Mouse (Mus musculus) adrenal gland, postnatal 10 days (tissue): ENCODE results near the gene Art2b. TPM values are rescaled to one million over a fixed set of nuclear protein-coding genes. Genes with fewer than 3 reads are reported as not detected.
"Not testable (repeated sequence)": the region's sequence is repeated elsewhere in the genome, so short reads cannot be mapped to it uniquely, and the experiment has no call there.

Experiments
- DNase-seq: peaks from one replicate; pipeline ENCODE4 v3.0.0; 2021; ENCODE audit warnings: mixed read lengths
- long read RNA-seq, 2 experiments: library from polyadenylated mRNA; stranded (forward); transcript quantifications; one replicate each; pipeline ENCODE4 v2.0.0; 2021
- total RNA-seq, 2 experiments: library from RNA; stranded (reverse); gene quantifications; 2 replicates each; pipeline ENCODE4 v1.2.3; 2021

The Art2b gene
- under 1 TPM; 0.18 to 0.24 TPM for total RNA-seq
- long read RNA-seq, experiment 1, partial matches to known transcripts, result 1 of 1 reads
- long read RNA-seq, experiment 1, other reads (novel, unspliced or antisense), result 0 of 1 reads
- long read RNA-seq, experiment 2, result 0 reads

DNA sequence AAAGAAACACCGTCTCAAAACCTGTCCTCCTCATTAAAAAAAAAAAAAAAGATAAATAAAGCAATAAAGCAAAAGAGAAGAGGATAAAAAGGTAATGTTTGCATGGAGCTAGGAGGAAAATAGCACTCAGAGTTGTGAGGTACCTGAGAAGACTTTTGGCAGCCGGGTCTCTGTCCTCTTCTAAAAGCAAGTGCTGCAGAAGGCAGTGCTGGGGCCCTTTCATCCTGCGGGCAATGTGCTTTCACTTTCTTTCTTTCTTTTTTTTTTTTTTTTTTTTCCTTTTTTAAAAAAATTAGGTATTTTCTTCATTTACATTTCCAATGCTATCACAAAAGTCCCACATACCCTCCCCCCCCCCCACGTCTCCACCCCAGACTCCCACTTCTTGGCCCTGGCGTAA, at the start of gene Art2b:
Art2b (minus strand) TSS at position 193 of the 400 bp plus-strand sequence.
- no peak for DNase-seq

DNA sequence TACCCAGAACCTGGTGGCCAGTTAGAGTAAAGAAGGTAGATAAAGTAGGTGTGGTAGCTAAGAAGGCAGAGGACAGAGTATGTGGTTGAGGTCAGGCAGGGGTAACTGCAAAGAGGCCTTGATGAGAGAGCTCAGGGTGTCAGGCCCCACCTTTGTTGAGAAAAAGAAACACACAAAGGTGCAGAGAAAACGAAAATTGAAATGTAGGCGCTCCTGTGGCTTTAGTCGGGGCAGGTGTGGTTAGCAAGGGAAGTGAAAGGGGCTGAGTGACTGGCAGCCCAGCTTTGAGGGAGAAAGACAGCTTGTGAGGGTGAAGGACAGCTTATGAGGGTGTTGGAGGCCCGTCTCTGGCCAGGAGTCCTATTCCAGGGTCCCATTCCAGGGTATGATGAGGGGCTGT, 49.1 kb upstream of the Art2b start:
- DNase-seq, result no peak

DNA sequence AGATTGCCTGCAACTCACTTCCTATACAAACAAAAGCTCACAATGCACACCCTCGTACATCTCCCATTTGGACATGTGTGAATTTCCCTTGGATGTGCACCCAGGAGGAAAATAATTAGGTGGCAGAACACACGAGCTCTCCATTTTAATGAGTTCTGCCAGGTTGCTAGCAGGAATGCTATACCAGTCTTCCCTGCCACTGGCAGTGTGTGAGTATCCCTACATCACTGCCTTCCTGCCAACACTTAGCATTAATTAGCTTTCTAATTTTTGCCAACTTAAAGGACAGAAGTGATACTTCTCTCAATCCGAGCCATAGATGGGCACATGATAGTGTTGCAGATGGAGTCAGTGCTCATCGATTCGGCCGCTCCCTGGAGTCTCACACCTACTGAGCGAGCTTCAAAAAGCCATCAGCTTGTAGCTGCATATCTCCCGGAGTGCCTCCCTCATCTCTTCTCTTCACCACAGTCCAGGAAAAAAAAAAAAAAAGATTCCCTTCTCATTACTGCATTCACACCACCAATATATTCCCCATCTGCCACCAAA, 48.3 kb upstream of the Art2b start:
- DNase-seq, result no peak

DNA sequence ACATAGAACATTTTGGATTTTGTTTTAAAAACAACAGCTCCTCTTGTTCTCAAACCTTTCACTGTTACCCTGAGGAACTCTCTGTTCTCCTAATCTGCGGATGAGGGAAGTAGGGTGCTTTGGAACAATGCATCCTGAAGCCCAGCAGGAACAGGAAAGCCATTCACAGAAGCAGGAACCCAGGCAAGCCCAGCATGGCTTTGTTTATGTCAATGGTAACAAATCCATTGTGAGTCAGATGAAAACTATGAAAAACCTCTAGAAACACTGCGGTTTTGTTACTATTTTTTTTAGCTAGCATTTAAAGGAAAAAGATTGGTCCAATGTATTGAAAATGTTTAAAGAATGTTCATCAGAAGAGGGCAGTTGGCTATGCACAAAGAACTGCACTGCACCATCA, 43.1 kb upstream of the Art2b start:
- DNase-seq, result no peak

DNA sequence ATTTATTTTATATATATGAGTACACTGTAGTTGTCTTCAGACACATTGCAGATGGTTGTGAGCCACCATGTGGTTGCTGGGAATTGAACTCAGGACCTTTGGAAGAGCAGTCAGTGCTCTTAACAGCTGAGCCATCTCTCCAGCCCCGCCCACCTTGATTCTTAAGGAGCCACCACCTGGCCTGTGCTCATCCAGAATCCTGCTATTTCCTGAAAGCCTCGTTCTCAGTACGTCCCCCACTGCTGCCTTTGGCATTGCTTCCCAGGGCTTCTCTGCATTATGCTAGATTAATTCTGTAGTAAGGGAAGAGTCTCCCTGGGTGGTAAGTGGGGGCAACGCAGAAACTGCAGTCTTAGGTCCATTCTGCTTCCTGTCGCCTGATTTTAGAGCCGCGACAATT, 41.8 kb upstream of the Art2b start:
- DNase-seq, result not testable (repeated sequence)

DNA sequence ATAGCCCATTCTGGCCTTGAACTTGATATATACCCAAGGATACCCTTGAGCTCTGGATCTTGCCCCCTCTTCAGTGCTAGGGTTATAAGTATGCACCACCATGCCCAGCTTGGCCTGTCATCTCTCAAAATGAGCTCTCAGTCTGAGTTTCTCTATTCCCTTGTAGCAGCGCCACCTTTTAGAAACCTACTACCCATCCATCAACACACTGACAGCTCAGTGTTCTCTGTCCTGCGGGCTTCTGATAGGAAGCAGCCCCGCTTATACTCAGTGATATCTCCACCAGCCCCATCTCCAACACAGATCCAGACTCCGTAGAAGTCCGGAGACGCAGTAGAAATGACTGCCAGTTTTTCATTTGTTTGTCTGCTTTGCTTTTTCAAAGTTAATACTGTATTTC, 38.9 kb upstream of the Art2b start:
- DNase-seq, result no peak

DNA sequence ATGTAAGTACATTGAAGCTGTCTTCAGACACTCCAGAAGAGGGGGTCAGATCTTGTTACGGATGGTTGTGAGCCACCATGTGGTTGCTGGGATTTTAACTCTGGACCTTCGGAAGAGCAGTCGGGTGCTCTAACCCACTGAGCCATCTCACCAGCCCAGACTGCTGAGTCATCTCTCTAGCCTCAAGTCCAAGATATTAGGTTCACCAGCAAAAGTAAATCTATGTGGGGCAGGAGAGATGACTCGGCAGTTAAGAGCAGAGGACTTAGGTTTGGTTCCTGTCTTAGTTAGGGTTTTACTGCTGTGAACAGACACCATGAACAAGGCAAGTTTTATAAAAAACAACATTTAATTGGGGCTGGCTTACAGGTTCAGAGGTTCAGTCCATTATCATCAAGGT, 36.5 kb upstream of the Art2b start:
- DNase-seq, result not testable (repeated sequence)

DNA sequence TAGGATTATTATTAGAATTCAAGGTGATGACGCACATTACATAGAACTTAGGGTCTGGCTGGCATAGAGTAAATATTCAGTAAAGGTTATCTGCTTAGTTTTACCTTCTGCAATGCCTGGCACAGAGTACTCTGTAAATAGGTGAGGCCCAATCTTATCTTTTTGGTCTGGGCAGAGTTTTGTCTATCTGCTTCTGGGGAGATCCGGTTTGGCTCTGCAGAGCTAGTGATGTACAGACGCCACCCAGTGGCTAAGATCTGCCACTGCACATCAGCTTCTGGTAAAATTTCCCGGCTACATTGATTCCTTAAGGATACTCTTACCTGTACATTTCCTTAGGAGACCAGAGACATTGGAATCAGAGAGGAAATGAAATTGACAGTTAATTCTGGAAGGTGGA, 35.0 kb upstream of the Art2b start:
- DNase-seq, result peak; percentile 65

DNA sequence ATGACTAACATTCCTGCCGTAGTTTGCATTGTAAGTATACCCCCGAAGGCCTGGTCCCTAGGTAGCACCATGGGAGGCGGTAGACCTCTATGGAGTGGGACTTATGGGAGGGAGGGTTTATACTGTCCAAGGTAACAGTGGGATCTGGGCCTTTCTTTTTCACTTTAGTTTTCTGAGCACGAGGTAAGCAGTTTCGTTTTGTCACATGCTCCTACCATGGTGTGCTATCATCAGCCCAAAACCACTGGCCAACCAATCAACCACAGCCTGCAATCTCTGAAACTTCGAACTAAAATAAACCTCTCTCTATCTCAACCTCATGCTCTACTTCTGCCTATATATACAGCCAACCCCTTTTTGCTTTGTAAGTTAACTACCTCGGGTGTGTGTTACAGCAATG, 32.9 kb upstream of the Art2b start:
- no peak for DNase-seq

DNA sequence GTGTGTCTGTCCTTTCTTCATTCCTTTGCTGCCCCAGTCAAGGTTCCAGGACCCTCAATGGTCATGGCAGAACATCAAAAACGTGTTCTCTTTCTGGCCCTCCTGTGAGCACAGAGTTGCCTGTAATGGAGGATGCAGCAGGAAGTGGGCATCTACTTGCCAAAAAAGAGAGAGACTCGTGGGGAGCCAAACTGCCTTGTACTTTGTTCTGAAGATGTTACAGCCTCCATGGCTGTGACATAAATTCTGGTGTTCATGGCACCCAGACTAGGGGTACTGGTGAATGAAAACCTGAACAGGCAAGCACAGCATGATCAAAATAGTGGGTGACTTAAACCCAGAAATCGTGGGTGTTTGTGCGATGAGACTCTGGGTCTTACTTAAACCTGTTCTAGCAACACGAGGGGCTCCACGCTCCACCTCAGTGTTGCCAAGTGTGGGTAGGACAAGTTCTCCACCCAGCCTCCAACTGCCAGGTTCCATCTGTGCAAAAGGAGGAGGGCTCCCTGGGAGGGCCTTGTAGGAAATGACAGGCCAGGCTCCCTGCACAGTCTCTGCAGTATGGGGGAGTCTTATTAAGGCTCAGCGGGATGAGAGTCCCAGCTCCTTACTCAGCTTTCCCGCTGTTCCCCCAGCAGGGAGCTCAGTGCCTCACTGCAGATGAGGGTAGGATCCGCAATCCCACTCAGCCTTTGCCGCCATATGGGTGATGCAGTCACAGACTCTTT, 32.2 kb upstream of the Art2b start:
- no peak for DNase-seq

DNA sequence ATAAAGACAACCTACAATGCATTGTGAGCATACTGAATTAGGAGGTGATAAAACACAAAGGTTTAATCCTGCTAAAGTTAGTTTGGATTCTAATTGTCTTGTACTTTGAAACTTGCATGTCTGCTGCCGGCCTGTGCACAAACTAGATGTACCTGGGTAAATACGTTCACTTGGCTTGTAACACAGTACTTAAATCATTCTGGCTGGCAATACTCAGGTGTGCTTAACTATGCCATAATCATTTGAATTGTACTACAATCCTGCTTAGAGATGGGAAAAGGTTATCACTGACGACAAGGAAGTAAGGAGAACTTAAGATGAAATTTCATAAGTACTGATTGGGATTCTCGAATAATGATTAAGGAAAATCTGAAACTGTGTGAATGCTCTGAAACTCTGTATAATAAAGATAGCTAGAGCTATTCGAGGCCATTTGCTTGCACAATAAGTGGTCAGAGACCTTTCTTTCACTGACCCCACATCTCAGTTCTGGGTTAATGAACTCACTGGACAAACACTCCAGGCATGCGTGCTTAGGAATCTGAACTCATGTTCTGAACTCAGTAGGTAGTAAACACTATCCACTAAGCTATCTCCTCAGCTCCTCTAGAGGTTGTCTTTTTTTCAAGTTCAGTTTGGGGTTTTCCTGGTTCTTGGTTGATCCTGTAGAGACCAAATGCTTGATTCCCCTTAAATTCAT, 30.9 kb upstream of the Art2b start:
- DNase-seq, result no peak

DNA sequence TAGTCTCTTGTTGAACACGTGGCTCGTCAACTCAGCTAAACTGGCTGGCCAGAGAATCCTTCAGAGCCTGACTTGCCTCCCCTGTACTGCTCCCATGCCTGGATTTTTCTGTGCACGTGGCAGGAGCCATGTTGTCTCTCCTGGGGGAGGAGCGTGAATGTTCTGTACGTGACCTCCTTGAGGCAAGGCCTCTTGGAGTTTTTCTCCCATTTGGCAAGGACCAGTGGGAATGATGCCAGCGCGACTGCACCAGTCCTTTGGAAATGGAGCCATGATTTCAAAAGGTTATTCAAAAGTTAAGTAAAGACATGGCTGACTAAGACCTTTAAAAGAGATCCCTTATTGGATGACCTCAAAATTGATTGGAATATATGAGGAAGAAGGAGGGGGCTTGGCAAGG, 30.0 kb upstream of the Art2b start:
- peak; percentile 85 for DNase-seq

DNA sequence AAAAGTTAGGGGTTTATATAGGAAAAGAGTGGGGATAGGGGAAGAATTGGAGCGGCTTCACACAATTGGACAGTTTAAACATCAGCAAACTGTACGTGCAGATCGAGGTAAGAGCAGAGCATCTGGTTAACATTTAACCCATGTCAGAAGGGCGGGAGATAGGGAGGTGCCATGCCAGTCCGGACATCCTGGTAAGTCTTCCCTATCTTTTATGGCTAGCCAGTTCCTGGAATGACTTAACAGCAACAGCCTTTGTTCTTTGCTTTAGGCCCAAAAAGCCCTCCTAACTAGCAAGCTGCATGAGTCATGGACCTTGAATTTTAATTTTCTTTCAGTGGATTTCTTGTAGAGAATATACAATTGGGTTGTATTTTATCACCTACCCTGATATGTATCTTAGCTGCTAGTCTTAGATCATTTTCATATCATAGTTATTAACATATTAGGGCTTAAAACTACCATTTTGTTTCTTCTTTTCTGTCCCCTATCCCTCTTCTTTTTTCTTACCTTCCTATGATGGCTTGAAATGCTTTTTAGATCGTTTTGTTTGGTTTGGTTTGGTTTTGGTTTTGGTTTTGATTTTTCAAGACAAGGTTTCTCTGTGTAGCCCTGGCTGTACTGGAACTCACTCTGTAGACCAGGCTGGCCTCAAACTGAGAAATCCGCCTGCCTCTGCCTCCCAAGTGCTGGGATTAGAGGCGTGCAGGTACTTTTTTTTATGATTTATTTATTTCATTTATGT, 27.6 kb upstream of the Art2b start:
- DNase-seq, result not testable (repeated sequence)

DNA sequence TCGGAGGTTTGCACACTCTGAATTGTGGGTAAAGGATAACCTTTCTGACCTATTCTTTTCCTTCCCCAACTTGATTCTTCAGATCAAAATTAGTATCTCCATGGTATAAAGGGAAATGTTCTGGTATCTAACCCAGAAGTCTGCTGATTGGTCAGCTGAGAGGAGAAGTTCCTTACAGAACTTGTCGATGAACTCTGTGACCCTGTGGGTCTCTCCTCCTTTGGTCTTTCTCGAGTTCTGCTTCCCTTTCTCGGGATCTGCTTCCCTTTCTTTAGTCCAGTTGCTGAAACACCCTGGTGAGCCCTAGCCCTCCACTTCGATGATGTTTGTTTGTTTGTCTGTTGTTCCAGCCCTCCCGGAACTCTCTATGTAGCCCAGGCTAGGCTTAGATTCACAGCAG, 22.4 kb upstream of the Art2b start:
- DNase-seq, result no peak

DNA sequence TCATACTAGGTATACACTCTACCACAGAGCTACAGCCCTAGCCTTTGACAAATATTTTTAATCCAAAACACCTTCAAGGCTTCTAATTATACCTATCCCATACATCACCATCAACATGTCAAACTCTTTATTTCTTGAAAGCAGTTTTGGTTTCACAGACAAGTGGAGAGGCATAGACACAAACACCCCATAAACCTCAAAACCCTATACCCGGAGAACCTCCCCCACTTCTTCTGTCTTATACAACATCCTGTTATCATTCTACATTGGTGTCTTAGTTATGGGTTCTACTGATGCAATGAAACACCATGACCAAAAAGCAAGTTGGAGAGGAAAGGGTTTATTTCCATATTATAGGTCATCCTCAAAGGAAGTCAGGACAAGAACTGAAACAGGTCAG, 15.0 kb upstream of the Art2b start:
- no peak for DNase-seq

DNA sequence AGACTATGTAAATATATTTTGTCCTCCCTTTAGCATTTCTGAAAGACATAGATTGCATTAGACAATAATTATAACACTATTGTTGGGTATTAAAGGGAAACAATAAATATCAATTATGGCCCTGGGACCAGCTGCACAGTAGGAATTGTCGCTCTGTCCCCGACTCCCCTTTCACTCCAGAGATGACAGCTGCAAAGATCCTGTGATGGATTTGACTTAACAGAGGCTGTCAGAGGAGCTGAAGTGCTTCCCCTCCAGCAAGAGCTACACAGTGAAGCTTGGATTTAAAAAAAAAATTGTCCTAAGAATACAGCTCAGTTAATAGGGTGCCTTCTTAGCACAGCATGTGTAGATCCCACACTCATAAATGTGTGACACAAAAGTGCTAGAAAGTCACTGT, 13.1 kb upstream of the Art2b start:
- DNase-seq, result no peak

DNA sequence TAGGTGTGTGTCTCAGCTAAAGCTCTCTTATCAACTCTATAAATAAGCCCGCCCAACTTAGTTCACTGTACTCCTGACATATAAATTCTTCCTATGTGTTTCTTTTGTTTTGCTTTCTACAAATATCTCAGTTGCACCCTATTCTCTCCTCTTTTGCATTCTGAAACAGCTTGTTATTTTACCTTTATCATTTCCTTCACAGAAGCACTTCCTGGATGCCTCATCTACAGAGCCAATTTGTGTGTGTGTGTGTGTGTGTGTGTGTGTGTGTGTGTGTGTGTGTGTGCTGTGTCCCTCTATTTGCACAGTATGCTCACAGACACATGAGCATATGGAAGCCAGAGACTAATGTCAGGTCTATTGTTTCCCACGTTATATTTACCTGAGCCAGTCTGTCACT, 9.6 kb upstream of the Art2b start:
- DNase-seq, result no peak

DNA sequence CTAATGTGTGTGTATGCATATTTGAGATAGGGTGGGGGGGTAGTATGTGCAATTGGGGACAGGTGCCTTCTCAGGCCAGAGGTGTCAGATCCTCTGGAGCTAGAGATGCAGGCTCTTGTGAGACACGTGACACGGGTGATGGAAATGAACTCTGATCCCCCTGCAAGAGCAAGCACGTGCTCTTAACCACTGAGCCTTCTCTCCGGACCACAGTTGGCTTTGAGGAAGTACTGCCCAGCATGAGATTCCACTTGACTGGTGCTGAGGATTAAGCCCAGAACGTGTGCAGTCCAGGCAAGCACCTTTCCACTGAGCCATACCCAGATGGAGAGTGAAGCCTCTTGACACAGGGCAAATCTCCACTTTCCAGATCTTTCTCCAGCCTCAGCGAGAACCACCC, 1.1 kb downstream of the Art2b start:
- DNase-seq, result not testable (repeated sequence)

DNA sequence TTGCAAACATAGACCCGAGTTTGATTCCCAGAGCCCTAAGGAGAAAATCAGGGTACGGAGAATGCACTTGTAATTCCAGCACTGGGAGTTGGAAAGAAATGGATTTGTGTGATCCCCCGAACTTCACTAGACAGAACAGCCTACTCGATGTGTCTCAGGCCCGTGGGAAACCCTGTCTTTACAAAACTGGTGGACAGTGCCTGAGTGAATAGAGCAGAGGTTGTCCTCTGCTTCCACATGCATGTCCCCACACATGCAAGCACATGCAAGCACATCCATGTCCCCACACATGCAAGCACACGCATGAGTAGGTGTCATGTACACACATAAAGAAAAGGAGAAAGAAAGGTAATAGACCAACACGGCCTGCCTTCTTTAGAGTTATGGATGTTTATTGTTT, 3.4 kb downstream of the Art2b start:
- no peak for DNase-seq

DNA sequence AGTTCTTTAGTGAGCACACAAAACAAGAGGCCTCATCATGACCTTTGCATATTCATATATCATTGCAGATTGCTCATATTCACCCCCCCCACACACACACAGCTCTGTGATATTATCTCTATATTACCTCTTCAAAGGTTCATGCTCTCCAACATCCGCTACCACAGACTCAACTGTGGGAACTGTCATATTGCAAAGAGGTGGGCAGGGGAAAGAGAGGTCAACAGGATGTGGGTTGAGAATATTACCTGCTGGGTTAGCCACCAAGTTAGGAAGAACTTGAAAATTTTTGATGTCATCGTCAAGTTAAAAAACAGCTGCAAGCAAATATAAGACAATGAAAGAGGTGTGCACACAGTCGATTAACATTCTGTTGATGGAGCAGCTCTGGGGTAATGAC, 4.5 kb downstream of the Art2b start:
- not testable (repeated sequence) for DNase-seq

DNA sequence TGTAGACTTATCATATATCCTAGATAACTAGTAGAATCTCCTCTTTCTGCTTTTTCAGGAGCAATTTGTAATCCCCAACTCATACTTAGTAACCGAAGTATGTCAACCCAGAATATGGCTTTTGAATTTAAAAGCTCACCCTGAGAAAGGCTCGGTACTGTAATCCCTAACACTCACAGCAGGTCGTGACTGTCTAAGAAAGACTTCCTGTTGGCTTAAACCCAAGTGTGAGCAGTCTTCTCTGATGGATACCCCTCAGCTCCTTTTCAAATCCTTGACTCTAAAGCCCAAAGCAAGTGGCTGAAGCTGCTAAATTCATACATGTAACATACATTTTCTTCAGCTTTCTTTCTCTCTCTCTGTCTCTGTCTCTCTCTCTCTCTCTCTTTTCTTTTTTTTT, 11.0 kb downstream of the Art2b start:
- DNase-seq, result no peak

DNA sequence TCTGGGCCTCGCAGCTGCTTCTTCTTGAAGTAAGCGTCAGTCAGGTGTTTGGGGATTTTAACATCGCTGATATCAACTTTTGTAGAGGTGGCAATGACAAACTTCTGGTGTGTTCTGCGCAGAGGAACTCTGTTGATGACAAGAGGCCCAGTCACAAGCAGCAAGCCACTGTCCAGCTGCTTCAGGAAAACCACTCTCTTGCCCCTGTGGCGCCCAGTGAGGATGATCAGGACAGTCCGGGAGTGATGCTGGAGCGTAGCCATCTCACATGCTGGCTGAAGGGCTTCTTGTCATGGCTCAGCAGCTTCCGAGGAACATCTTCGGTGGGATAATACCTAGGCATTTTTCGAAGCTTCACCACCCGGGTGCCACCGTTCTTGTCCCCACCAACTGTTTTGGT, 11.8 kb downstream of the Art2b start:
- not testable (repeated sequence) for DNase-seq

DNA sequence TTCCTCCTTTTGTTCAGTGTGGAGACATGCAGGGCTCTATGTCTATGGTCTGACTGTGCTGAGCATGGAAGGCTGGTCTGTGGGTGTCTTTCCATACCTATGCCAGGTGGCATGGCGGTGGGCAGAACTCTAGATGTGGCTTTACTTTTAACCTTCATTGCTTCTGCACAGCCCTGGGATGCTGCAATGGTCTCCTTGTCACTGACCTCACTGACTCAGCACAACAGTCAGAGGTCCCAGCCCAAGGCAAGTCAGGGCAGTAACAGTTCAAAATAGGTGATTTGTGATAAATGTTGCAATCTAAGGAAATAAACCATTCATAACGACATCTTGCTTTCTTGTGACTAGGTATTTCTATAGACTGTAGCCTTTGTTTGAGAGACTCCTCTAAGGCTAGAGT, 21.3 kb downstream of the Art2b start:
- DNase-seq, result peak; percentile 20
